Mouse (Mus musculus) forebrain, embryonic 10.5 days (tissue): ENCODE measurements at regions not wholly inside any gene's neighbourhood (a gene's known extent, or its start where the extent isn't known, plus 50 kb on each side); places are given as distances from the start of the nearest gene placed in this dataset.

Experiments
- DNase-seq: peaks from one replicate; pipeline ENCODE4 v3.0.0-alpha.2; 2017; ENCODE audit warnings: low spot score; ENCODE audit errors: extremely low spot score
- H3K27ac ChIP-seq: fragments of 300-500 bp; sonication (generic); 2 replicates; pipeline ENCODE4 v1.5.1; 2016; ENCODE audit warnings: mild to moderate bottlenecking
- H3K27me3 ChIP-seq: fragments of 300-500 bp; sonication (generic); 2 replicates; pipeline ENCODE4 v1.6.1; 2016; ENCODE audit warnings: mild to moderate bottlenecking; ENCODE audit not compliant: poor library complexity, severe bottlenecking
- H3K36me3 ChIP-seq: fragments of 300-500 bp; sonication (generic); replicated peaks from 2 replicates; pipeline ENCODE4 v1.6.1; 2016; ENCODE audit warnings: mild to moderate bottlenecking, moderate library complexity
- H3K4me1 ChIP-seq: fragments of 300-500 bp; sonication (generic); 2 replicates; pipeline ENCODE4 v1.6.1; 2016
- H3K4me3 ChIP-seq: fragments of 300-500 bp; sonication (generic); 2 replicates; pipeline ENCODE4 v1.5.1; 2016; ENCODE audit warnings: mild to moderate bottlenecking, moderate library complexity
- H3K9me3 ChIP-seq: fragments of 300-500 bp; sonication (generic); 2 replicates; pipeline ENCODE4 v1.6.1; 2016; ENCODE audit warnings: mild to moderate bottlenecking, moderate library complexity
- WGBS: fragments of 180-500 bp; shearing (Covaris S2); methylation state at CpG from one replicate; pipeline ENCODE4 v1.1.7; 2016; 5-methylcytosine and 5-hydroxymethylcytosine counted together

DNA sequence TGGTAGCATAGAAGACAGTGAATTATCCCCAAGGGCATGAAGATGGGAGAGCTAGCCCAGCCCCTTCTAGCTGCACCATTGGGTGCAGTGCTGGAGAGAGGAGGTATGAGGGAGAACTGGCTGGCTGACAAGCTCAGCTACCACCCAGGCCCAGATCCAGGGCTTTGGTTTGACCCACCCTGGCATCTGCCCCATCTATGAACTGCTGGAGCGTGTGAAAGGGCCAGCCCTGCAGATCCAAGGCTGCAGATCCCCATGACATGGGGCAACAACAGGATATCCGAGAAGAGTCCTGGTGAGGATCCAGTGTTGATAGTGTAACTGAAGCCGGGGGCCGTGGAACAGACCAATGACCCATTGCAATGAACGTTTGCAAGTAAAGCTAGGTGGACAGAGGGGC lies 81.2 kb upstream of the Cnksr3 start:
- Histone ChIP-seq H3K27ac (no peak overlapping the region), H3K4me1 (no peaks in the 10 kb centered on the region), H3K9me3 (0 out of 2 replicates have a peak, but pooled peaks cover 3% of the 10 kb centered on the region), H3K36me3 (no peaks in the 10 kb centered on the region), H3K27me3 (no peaks in the 10 kb centered on the region), H3K4me3 (no peak overlapping the region)
- 87% methylated on average over 5 of the region's 5 CpGs for WGBS
- DNase-seq, result no peak

DNA sequence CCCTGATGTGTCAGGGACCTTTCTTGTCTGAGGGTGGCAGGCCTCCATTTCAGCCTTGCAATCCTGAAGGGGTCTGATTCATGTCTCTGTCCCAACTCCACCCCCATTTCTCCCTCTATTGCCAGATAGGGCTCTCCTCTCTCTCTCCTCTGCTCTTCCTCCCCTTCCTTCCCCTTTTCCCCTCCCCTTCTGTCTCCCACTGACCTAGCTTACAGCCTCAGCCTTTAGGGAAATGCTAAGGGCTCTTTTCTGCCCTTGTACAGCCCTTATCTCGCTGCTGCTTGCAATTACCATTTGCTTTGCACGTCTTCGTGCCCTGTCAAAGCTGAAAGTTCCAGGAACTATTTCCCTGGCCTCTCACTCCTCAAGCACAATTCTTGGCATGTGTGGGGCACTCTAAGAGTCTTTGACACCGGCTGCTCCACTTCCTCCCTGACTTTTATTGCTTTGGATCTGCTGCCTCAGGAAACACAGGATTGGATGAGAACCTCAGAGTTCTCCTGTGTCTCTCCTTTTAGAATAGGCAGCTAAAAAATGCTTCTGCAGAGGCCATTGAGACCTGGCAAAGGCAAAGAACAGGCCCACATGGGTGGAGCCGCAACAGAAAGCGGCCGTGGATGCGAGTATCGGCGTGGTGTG lies 77.9 kb upstream of the Cnksr3 start:
- Histone ChIP-seq H3K36me3 (no peaks in the 10 kb centered on the region), H3K27me3 (no peaks in the 10 kb centered on the region), H3K4me3 (no peak overlapping the region), H3K27ac (no peak overlapping the region), H3K9me3 (0 out of 2 replicates have a peak, but pooled peaks cover 3% of the 10 kb centered on the region), H3K4me1 (no peaks in the 10 kb centered on the region)
- 88% methylated on average over 10 of the region's 10 CpGs for WGBS
- no peak for DNase-seq

DNA sequence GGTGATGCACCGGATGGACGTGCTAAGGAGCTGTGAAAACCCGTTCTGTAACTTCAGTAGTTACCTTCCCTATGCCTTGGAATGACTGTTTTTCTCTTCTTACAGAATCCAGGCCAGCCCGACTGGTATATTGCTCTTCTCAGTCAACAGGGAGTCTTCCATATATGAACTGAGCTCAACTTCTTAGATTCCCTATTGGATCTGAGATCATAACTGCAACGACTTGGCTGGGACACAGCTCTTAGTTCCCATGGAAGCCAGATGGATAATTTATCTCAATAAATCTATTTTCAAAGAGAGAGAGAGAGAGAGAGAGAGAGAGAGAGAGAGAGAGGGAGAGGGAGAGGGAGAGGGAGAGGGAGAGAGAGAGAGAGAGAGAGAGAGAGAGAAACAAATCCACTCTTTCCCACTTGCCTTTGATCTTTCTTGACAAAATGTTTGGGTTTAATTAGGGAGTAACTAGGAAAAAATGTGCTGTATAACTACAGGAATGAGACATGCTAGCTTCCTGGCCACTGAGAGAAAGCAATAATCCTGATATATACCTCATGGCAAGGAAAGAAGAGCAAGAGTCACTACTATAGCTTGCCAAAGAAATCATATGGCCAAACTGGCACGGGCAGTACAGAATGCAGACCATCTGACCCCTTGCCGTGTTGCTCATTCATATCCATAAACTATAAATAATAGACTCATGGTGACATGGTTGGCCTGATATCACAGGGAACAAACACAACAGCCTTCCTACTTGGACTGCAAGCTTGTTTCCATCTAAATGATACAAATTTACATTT lies 73.3 kb upstream of the Cnksr3 start:
- H3K4me3 ChIP-seq, result no peak overlapping the region
- DNase-seq, result no peak
- no peaks in the 10 kb centered on the region for H3K4me1 ChIP-seq
- H3K27me3 ChIP-seq, result no peaks in the 10 kb centered on the region
- H3K36me3 ChIP-seq, result no peaks in the 10 kb centered on the region
- WGBS, result 91% methylated on average over 7 of the region's 7 CpGs
- no peaks in the 10 kb centered on the region for H3K9me3 ChIP-seq
- no peak overlapping the region for H3K27ac ChIP-seq

DNA sequence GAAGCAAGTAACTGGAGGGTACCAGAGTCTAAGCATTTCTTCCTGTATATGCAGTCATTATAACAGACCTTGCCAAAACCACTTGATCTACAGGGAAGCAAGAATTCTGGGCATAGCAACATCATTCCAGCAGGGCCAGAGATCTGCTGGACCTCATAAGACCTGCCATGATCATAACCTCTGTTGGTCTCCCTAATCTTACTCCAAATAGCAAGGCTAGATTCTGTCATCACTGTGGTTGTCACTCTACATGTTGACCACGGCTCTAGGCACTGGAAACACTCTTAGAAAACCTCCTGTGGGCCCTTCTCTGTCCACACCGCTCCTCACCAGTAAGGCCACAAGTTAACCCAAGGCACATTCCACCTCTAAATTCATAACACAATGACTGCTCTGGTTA lies 68.4 kb upstream of the Cnksr3 start:
- no peak for DNase-seq
- WGBS, result 90% methylated on average over 2 of the region's 2 CpGs
- Histone ChIP-seq H3K36me3 (no peaks in the 10 kb centered on the region), H3K27ac (no peak overlapping the region), H3K27me3 (no peaks in the 10 kb centered on the region), H3K4me1 (no peaks in the 10 kb centered on the region), H3K9me3 (no peaks in the 10 kb centered on the region), H3K4me3 (no peak overlapping the region)

DNA sequence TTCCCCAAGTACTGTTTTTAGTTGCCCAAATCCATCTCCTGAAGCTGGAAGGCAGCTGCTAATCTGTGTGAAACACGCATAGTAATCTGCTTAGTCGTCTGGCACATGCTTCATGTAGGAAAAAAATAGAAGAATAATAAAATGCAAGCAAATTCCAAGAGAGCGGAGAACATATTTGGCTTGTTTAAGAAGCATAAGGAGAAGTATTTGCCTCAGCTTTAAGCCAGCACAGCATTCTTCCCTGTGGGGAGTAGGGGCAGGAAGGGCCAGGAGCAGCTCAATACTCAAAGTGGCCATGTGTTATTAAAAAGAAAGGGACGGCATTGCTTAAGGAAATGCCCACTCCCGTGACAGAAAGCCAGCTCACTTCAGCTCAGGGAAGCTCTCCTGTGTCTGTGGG lies 66.8 kb upstream of the Cnksr3 start:
- no peaks in the 10 kb centered on the region for H3K9me3 ChIP-seq
- no peaks in the 10 kb centered on the region for H3K27me3 ChIP-seq
- no peak for DNase-seq
- H3K4me1 ChIP-seq, result no peaks in the 10 kb centered on the region
- no peak overlapping the region for H3K27ac ChIP-seq
- no peaks in the 10 kb centered on the region for H3K36me3 ChIP-seq
- H3K4me3 ChIP-seq, result no peak overlapping the region
- 69% methylated on average over 5 of the region's 5 CpGs for WGBS

DNA sequence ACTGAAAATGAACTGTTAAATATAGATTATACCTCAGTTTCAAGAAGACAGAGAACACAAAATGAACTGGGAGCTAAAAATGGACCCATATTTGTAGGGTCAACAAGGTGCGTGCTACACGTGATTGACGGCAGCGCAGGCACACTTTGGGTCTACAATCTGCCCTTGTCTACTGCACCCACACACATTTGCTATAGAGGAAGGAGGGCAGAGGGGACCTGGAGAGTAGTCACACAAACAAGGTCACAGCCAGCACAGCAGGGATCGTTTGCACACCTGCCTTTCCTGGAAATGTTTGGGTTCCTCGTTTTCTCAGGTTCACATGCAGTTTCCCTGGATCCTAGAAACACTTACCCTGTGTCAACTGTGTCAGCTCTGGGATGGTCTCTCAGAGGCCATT lies 63.3 kb upstream of the Cnksr3 start:
- no peaks in the 10 kb centered on the region for H3K9me3 ChIP-seq
- H3K36me3 ChIP-seq, result no peaks in the 10 kb centered on the region
- H3K27me3 ChIP-seq, result no peaks in the 10 kb centered on the region
- WGBS, result 90% methylated on average over 6 of the region's 6 CpGs
- no peaks in the 10 kb centered on the region for H3K4me1 ChIP-seq
- no peak overlapping the region for H3K4me3 ChIP-seq
- no peak for DNase-seq
- no peak overlapping the region for H3K27ac ChIP-seq

DNA sequence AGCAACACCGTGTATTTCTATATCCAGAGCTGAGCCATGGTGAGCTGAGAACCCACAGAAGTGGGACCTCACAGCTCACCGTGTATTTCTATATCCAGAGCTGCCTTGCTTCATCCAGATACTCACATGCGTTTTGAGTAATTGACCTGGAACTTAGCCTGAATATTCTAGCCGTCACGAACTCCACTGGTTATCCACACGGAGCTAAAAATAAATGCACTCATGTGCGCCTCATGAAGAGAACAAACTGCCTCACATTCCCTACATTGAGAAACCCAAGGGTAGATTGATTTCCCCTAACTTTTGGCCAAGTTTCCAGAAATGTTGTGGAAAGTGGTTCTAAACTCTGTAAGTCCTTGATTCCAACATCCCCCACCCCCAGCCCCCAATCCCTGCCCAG lies 62.4 kb upstream of the Cnksr3 start:
- H3K36me3 ChIP-seq, result no peaks in the 10 kb centered on the region

DNA sequence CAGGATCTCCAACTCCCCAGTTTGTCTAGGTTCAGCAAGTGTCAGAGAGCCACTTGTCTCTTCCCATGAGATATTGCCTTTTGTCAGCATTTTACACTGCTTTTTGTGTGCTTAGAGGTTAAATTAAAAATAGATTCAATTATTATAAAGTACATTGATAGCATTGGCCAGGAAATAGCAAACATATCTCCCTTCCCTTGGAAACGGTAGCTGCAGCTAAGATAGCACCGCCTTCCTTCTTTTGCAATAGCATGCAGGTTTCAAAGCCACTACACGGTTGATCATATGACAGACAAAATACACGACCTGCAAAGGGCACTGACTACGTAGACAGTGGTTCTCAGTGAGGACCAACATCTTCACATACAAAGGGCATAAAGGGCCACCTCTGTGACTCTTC lies 59.1 kb upstream of the Cnksr3 start:
- Histone ChIP-seq H3K4me3 (no peak overlapping the region), H3K9me3 (no peaks in the 10 kb centered on the region), H3K27me3 (no peaks in the 10 kb centered on the region), H3K36me3 (no peaks in the 10 kb centered on the region), H3K27ac (no peak overlapping the region), H3K4me1 (no peaks in the 10 kb centered on the region)
- 83% methylated on average over 5 of the region's 5 CpGs for WGBS
- DNase-seq, result no peak

More for the DNA sequence above, 62.4 kb upstream of the Cnksr3 start:
- no peak overlapping the region for H3K4me3 ChIP-seq
- H3K27me3 ChIP-seq, result no peaks in the 10 kb centered on the region
- WGBS, result 91% methylated on average over 7 of the region's 7 CpGs
- no peak overlapping the region for H3K27ac ChIP-seq
- H3K4me1 ChIP-seq, result no peaks in the 10 kb centered on the region
- DNase-seq, result no peak
- H3K9me3 ChIP-seq, result no peaks in the 10 kb centered on the region

DNA sequence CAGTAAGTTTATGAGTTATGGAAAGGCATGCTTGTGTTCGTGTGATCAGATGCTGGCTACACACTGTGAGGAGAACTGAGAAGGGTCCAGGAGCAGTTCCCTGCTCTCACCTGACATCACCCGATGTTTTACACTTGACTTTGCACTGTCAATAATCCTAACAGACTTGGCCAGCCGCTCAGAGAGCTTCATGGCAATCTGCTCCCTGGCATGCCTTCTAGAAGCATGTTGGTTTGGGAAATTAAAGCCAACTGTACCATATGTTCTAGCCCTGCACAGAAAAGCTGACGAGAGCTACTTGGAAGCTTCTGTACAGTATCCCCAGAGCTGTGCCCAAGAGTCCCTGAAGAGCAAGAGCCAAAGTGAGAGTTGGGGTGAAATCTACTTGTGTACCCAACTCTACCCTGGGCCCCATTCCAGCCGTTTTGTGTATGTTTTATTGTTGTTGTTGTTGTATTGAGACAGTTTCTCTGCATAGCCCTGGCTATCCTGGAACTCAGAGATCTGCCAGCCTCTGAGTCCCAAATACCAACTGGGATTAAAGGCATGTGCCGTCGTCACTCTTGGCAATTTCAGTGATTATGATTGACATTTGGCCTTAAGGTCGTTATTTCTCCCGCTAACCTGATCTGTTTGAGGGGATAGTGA lies 56.5 kb upstream of the Cnksr3 start:
- Histone ChIP-seq H3K9me3 (no peaks in the 10 kb centered on the region), H3K4me1 (no peaks in the 10 kb centered on the region), H3K27ac (no peak overlapping the region), H3K4me3 (no peak overlapping the region), H3K36me3 (no peaks in the 10 kb centered on the region), H3K27me3 (no peaks in the 10 kb centered on the region)
- DNase-seq, result no peak
- 81% methylated on average over 9 of the region's 9 CpGs for WGBS

DNA sequence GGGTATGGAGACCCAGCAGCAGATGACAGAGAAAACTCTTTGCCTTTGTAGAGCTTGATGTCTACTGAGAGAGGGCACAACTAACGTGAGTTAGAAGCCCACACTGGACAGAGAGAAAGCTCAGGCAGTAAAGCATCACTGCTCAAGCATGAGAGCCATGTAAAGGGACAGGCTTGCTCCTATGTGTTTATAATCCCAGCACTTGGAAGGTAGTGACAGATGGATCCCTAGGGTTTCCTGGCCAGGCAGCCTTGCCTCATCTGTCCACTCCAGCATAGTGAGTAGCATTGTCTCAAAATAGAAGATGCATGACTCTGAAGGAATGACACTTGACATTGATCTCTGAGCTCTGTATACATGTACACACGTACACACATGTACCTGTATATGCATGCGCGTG lies 55.9 kb upstream of the Cnksr3 start:
- Histone ChIP-seq H3K27ac (no peak overlapping the region), H3K27me3 (no peaks in the 10 kb centered on the region), H3K4me3 (no peak overlapping the region), H3K4me1 (no peaks in the 10 kb centered on the region), H3K9me3 (no peaks in the 10 kb centered on the region), H3K36me3 (no peaks in the 10 kb centered on the region)
- 93% methylated on average over 4 of the region's 4 CpGs for WGBS
- no peak for DNase-seq

DNA sequence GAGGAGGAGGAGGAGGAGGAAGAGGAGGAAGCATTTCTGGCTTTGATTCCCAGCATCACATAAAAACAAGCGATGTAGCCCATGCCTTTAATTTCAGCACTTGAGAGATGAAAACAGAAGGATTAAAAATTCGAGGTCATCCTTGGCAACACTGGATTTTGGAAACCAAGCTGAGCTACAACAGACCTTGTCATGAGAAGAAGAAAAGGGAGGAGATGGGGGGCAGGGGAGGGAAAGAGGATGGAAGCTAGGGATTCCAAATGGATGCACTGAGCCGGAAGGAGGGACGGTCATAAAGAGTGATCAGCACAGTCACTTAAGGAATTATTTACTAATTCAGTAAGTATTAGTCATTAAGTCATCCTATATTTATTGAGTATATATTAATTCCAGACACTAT lies 55.1 kb upstream of the Cnksr3 start:
- no peak for DNase-seq
- H3K4me1 ChIP-seq, result no peaks in the 10 kb centered on the region
- WGBS, result 88% methylated on average over 4 of the region's 4 CpGs
- H3K27ac ChIP-seq, result no peak overlapping the region
- no peaks in the 10 kb centered on the region for H3K36me3 ChIP-seq
- H3K4me3 ChIP-seq, result no peak overlapping the region
- H3K9me3 ChIP-seq, result no peaks in the 10 kb centered on the region
- no peaks in the 10 kb centered on the region for H3K27me3 ChIP-seq

DNA sequence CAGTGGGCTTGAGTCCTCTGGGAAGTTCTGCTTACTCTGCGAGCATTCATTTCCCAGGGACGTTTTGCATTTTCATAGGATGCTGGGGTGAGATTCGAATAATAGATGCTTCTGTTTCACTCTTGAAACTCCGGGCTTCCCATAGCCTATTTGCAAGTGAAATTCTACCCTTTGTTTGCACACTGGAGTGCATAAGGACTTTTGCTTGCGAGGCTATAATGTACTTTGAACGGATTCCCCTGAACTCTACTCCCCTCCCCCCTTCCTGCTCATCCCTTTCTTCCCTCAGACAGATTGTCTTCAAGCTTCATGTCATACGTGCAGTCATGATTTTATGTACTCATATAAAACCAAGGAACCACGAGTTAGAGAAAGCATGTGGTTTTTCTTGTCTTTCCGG lies 53.4 kb upstream of the Cnksr3 start:
- DNase-seq, result no peak
- no peak overlapping the region for H3K4me3 ChIP-seq
- WGBS, result 73% methylated on average over 9 of the region's 9 CpGs
- H3K4me1 ChIP-seq, result no peaks in the 10 kb centered on the region
- H3K9me3 ChIP-seq, result no peaks in the 10 kb centered on the region
- no peaks in the 10 kb centered on the region for H3K36me3 ChIP-seq
- no peaks in the 10 kb centered on the region for H3K27me3 ChIP-seq
- no peak overlapping the region for H3K27ac ChIP-seq

DNA sequence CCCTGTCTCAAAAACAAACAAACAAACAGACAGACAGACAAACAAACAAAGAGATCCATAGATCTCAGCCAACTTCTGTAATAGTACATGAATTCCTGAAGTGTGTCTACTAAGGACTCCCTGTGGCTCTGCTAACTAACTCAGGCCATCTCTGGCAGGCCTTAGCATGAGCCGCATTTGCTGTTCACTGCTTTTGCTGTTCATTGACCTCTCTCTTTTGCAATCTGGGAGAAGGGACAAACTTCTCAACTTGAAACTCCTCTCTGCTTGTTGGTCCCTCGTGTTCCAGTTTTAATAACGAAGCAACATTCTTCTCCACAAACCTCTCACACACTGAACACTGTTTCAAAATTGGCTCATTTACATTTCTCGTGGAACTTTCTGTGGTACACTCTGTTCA lies 52.7 kb upstream of the Cnksr3 start:
- Histone ChIP-seq H3K27ac (no peak overlapping the region), H3K27me3 (no peaks in the 10 kb centered on the region), H3K36me3 (no peaks in the 10 kb centered on the region), H3K4me3 (no peak overlapping the region), H3K9me3 (no peaks in the 10 kb centered on the region), H3K4me1 (no peaks in the 10 kb centered on the region)
- WGBS, result 90% methylated on average over 4 of the region's 4 CpGs
- no peak for DNase-seq
